Mouse (Mus musculus) liver, embryonic 18 days (tissue): Measurements from ENCODE around the gene Cenpu. TPM values are rescaled to one million over a fixed set of nuclear protein-coding genes. Genes with fewer than 3 reads are reported as not detected.

ENCODE experiments used
- polyA plus RNA-seq: library from polyadenylated mRNA; depleted of rRNA; stranded (reverse); fragments of >200 nt; gene quantifications from 2 replicates; pipeline ENCODE4 v1.2.3, GENCODE M21; 2012; rRNA removed

The Cenpu gene
- 3.5 and 3.8 TPM in 2 replicates for polyA plus RNA-seq

DNA sequence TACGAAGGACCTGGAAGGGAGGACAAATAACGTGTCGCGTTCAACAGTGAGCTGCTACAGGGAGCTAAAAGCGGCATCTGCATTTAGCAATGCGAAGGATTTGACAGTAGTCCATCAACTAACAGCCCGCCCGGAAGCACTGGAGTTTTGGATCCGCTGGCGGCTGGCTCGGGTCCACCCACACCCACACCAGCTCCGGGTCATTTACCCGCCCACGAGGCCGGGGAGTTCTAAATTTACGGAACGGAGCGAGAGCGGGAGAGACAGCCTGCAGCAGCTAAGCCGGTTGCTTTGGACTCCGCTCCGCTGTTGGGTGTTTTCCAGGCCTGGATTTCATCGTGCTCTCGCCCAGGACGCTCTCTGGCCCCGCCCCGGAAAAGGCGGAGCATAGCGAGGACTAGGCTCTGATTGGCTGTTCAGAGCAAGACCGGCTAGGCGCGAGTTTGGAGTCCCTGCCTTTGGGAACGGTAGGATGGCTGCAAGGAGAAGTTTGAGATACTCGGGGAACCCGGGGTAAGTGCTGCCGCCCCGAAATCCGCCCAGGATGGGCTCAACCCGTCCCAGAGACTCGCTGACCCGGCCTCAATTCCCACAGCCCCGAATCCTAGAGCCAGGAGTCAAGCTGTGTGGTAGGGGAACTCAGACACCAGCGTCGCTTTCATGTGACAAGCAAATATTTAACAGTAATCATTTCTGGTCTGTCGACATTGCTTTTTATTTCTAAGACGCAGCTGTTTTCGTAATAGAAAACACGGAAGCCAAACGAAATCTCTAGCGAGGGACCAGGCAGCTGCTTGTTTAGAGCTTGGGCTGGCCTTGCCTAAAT is at the start of gene Cenpu:
TSS of gene Cenpu (plus strand) at position 414 of the 826 bp plus-strand sequence.

DNA sequence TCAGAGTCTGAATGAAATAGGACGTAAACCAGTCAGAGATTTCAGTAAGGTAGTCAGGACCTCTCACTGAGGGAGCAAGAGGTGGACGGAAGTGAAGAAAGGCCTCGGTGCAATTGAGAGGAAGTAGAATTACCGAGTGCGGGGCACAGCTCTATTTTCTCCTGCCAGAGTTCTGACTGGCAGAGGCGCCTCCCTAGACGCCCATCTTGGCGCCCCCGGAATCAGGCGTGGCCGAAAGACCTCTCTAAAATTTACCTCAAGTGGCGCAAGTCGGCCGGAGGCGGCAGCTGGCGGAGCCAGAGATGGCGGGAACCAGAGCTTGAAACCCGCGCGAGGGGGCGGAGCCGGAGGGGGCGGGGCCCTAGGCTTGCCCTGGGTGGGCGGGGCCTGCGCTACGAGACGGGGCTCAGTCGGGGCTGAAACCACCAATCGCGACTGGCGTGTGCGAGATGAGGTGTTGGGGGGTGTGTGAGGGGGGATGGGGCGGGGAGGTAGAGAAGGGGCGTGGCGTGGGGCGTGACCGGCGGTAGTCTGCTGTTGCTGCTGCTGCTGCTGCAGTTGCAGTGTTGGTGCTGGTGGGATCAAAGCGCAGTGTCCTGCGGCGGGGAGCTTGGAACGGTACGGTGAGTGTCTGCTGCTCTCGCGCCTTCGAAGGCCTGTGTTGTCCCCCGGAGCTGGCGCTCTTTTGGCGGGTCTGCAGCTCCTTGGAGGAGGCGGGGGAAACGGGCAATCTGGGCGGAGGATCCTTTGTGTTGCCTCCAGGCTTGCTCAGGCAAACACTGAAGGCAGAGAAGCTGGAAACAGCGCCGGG is 65.3 kb downstream of the Cenpu start, which contains the start of the genes Primpol and Casp3:
TSS of gene Primpol (minus strand) at position 334 of the 811 bp plus-strand sequence.
TSS of gene Casp3 (plus strand) at position 413 of the 811 bp plus-strand sequence.

Other genes starting within 250 kb of the Cenpu start
- 317 and 358 TPM in 2 replicates for gene Acsl1, start 81.0 kb upstream of the Cenpu start, polyA plus RNA-seq
- gene Primpol, start 65.2 kb downstream of the Cenpu start, polyA plus RNA-seq: 2.7 and 2.9 TPM in 2 replicates
- 16.1 and 17.8 TPM in 2 replicates for gene Casp3, start 65.3 kb downstream of the Cenpu start, polyA plus RNA-seq
- gene Irf2, start 187.7 kb downstream of the Cenpu start, polyA plus RNA-seq: 6.6 and 8.6 TPM in 2 replicates